Mouse (Mus musculus) liver, embryonic 14.5 days (tissue): ENCODE measurements at regions not wholly inside any gene's neighbourhood (a gene's known extent, or its start where the extent isn't known, plus 50 kb on each side); places are given as distances from the start of the nearest gene placed in this dataset.

Source experiments
- CTCF ChIP-seq: IDR thresholded peaks from 2 replicates; pipeline ENCODE4 v1.5.1; 2016; ENCODE audit warnings: antibody characterized with exemption, low read depth, control low read depth
- EP300 ChIP-seq: IDR thresholded peaks from 2 replicates; pipeline ENCODE4 v1.6.1; 2016; ENCODE audit warnings: antibody characterized with exemption, low read depth

- TF ChIP-seq EP300 (no peak), CTCF (no peak)
Observed at GRCm38 (mm10) chr3:39269388-39269787, 382.6 kb downstream of the Fat4 start.
